Mouse (Mus musculus) spleen, adult 2 months (tissue): ENCODE measurements at regions not wholly inside any gene's neighbourhood (a gene's known extent, or its start where the extent isn't known, plus 50 kb on each side); places are given as distances from the start of the nearest gene placed in this dataset.

Experiments
- DNase-seq, 2 experiments: peaks; one replicate each; pipeline versions ENCODE4 v3.0.0 to v3.0.0-alpha.2; 2012 to 2021; ENCODE audit warnings: low spot score in 2 of 2, low read depth in 1 of 2
- H3K27ac ChIP-seq: fragments of 200-500 bp; 2 replicates; pipeline ENCODE4 v1.5.1; 2012; ENCODE audit warnings: low read length, inconsistent platforms; ENCODE audit not compliant: insufficient read depth
- H3K27me3 ChIP-seq: fragments of 200-500 bp; 2 replicates; pipeline ENCODE4 v1.6.1; 2012; ENCODE audit warnings: mild to moderate bottlenecking, moderate library complexity, low read length, inconsistent platforms; ENCODE audit not compliant: control insufficient read depth, insufficient read depth
- H3K36me3 ChIP-seq: fragments of 200-500 bp; 2 replicates; pipeline ENCODE4 v1.6.1; 2012; ENCODE audit warnings: mild to moderate bottlenecking, low read length, inconsistent platforms; ENCODE audit not compliant: control insufficient read depth, insufficient read depth
- H3K4me1 ChIP-seq: fragments of 200-500 bp; 2 replicates; pipeline ENCODE4 v1.6.1; 2011; ENCODE audit warnings: inconsistent platforms; ENCODE audit not compliant: control insufficient read depth, insufficient read depth, insufficient read length
- H3K4me3 ChIP-seq: fragments of 200-500 bp; 2 replicates; pipeline ENCODE4 v1.5.1; 2011; ENCODE audit warnings: mild to moderate bottlenecking, inconsistent platforms; ENCODE audit not compliant: insufficient read depth, insufficient read length; ENCODE audit errors: extremely low read depth
- CTCF ChIP-seq: fragments of 200-500 bp; IDR thresholded peaks from 2 replicates; pipeline ENCODE4 v1.5.1; 2011; ENCODE audit warnings: mild to moderate bottlenecking, inconsistent platforms; ENCODE audit not compliant: insufficient read depth, insufficient read length, insufficient replicate concordance; ENCODE audit errors: extremely low read depth
- POLR2A ChIP-seq: fragments of 200-500 bp; IDR thresholded peaks from 2 replicates; pipeline ENCODE4 v1.6.1; 2011; ENCODE audit warnings: low read depth, low read length, inconsistent platforms
- WGBS: fragments of 180-500 bp; shearing (Covaris S2); methylation state at CpG from one replicate; pipeline ENCODE4 v1.1.7; 2018; 5-methylcytosine and 5-hydroxymethylcytosine counted together

DNA sequence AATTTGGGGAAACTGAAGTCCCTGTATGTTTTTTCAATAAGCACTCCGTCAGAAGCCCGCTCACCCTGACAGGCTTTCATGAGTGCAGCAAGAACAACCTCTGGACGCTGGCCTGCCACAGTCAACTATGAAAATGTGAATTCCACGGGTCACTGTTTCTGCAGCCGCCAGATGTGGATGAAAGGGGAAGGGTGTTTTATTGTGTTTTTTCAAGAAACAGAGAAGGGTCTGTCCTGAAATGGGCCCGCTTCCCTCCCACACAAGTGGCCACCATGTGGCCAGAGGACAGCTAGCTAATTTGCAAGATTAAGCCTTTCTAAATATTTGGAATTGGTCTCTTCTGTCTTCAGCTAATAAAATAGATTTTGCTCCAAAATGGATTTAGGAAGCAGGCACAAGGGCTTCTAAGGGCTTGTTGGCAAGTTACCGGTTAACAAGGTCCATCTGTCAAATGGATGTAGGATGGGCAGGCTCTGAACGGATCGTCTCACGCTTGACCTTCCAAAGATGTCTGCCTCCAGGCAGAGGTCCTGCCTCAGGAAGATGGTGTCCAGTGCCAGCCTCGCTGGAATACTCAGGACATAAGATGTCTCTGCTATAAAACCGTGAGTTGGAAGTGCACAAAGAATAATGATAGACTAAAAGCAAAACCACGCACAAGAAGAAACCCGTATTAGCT lies 249.8 kb downstream of the Plpp3 start:
- no peak for TF ChIP-seq CTCF

GRCm38 (mm10) chr4:105408896-105409295 lies 251.7 kb downstream of the Plpp3 start:
- Histone ChIP-seq H3K27me3 (no peaks in the 10 kb centered on the region), H3K4me3 (no peak overlapping the region), H3K4me1 (no peaks in the 10 kb centered on the region), H3K36me3 (no peaks in the 10 kb centered on the region), H3K27ac (no peak overlapping the region)
- TF ChIP-seq POLR2A (no peak), CTCF (no peak)
- 93% methylated on average over 9 of the region's 9 CpGs for WGBS
- no peak for DNase-seq

More for the DNA sequence above, 249.8 kb downstream of the Plpp3 start:
- Histone ChIP-seq H3K27ac (no peak overlapping the region), H3K27me3 (no peaks in the 10 kb centered on the region), H3K4me1 (no peaks in the 10 kb centered on the region), H3K4me3 (no peak overlapping the region), H3K36me3 (no peaks in the 10 kb centered on the region)
- no peak for DNase-seq
- WGBS: 87% methylated on average over 14 of the region's 14 CpGs

- H3K27me3 ChIP-seq: no peaks in the 10 kb centered on the region
- TF ChIP-seq CTCF (no peak), POLR2A (no peak)
- 88% methylated on average over 3 of the region's 3 CpGs for WGBS
- no peaks in the 10 kb centered on the region for H3K4me1 ChIP-seq
- no peaks in the 10 kb centered on the region for H3K36me3 ChIP-seq
- no peak overlapping the region for H3K4me3 ChIP-seq
- no peak for DNase-seq
- no peak overlapping the region for H3K27ac ChIP-seq
Observed at GRCm38 (mm10) chr4:105417166-105417565, 260.0 kb downstream of the Plpp3 start.

DNA sequence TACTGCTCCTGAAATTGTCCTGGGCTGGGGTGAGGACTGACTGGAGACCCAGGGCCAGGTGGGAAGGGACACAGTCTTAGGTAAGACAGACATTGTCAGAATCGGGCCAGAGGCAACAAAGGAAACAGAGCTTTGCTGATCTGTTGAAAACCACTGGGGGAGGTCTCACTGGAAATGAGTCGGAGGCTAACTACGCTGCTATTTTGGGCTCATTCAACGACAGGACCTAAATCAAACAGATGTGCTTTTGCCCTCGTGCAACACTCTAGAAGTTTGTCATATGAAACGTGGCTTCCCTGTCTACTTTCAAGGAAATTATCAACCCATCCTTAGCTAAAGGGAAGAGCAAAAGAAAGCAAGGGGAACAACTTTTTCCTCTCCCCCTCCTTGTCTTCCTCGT lies 265.3 kb downstream of the Plpp3 start:
- no peaks in the 10 kb centered on the region for H3K36me3 ChIP-seq
- H3K27ac ChIP-seq: no peak overlapping the region
- no peak for TF ChIP-seq CTCF
- no peak for TF ChIP-seq POLR2A
- H3K27me3 ChIP-seq: no peaks in the 10 kb centered on the region
- DNase-seq: no peak
- no peaks in the 10 kb centered on the region for H3K4me1 ChIP-seq
- H3K4me3 ChIP-seq: no peak overlapping the region
- 12% methylated on average over 7 of the region's 7 CpGs for WGBS

DNA sequence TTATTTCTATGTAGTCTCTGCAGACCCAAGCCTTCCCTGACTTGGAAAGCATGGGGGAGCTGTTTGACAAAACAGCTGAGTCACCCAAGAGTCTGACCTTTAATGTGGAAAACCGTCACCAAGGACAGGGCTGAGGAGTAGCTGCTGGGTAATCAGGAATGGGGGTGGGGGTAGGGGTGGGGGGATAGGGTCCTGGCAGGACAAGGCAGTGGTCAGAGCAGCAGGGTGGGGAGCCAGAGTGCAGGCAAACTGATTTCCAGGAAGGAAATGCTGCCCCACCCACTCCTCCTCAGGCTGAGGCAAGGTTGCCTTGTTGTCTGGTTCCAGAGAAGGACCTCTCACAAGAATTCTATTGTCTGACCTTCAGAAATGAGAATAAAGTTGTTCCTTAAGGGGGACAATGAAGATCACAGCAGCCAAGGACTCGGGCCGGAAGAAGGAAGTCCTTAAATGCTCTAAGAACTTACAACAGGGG lies 266.6 kb downstream of the Plpp3 start:
- Histone ChIP-seq H3K36me3 (no peaks in the 10 kb centered on the region), H3K4me1 (no peaks in the 10 kb centered on the region), H3K27me3 (no peaks in the 10 kb centered on the region), H3K27ac (no peak overlapping the region), H3K4me3 (no peak overlapping the region)
- WGBS: 73% methylated on average over 3 of the region's 3 CpGs
- no peak for DNase-seq
- TF ChIP-seq POLR2A (no peak), CTCF (no peak)

GRCm38 (mm10) chr4:105425086-105425485 lies 267.9 kb downstream of the Plpp3 start:
- Histone ChIP-seq H3K27me3 (no peaks in the 10 kb centered on the region), H3K36me3 (no peaks in the 10 kb centered on the region), H3K4me3 (no peak overlapping the region), H3K4me1 (no peaks in the 10 kb centered on the region), H3K27ac (no peak overlapping the region)
- DNase-seq: no peak
- 90% methylated on average over 6 of the region's 6 CpGs for WGBS
- no peak for TF ChIP-seq CTCF
- TF ChIP-seq POLR2A: no peak

- H3K27ac ChIP-seq: no peak overlapping the region
- H3K27me3 ChIP-seq: no peaks in the 10 kb centered on the region
- H3K4me3 ChIP-seq: no peak overlapping the region
- no peaks in the 10 kb centered on the region for H3K4me1 ChIP-seq
- H3K36me3 ChIP-seq: no peaks in the 10 kb centered on the region
- 91% methylated on average over 6 of the region's 6 CpGs for WGBS
- TF ChIP-seq CTCF (no peak), POLR2A (no peak)
- no peak for DNase-seq
Observed at GRCm38 (mm10) chr4:105427581-105427980, 270.4 kb downstream of the Plpp3 start.
